Mouse (Mus musculus) thymus, adult 2 months (tissue): ENCODE measurements around the gene Scrn2.

Experiments
- CTCF ChIP-seq: fragments of 200-500 bp; IDR thresholded peaks from 2 replicates; pipeline ENCODE4 v1.5.1; 2012; ENCODE audit warnings: mild to moderate bottlenecking, control low read depth, low read length, moderate library complexity, borderline replicate concordance; ENCODE audit not compliant: control insufficient read depth, poor library complexity, insufficient read depth; ENCODE audit errors: extremely low read depth
- POLR2A ChIP-seq: fragments of 200-500 bp; IDR thresholded peaks from 2 replicates; pipeline ENCODE4 v1.6.1; 2012; ENCODE audit warnings: mild to moderate bottlenecking, low read length, control low read depth, moderate library complexity; ENCODE audit not compliant: control insufficient read depth, poor library complexity, insufficient read depth; ENCODE audit errors: extremely low read depth

- TF ChIP-seq CTCF (no peak), POLR2A (no peak)
These were observed 44.8 kb upstream of the Scrn2 start for GRCm38 (mm10) chr11:96984903-96985302.
